Comparison of ENCODE assay signal across 8 mouse cellular contexts in the genomic region with DNA sequence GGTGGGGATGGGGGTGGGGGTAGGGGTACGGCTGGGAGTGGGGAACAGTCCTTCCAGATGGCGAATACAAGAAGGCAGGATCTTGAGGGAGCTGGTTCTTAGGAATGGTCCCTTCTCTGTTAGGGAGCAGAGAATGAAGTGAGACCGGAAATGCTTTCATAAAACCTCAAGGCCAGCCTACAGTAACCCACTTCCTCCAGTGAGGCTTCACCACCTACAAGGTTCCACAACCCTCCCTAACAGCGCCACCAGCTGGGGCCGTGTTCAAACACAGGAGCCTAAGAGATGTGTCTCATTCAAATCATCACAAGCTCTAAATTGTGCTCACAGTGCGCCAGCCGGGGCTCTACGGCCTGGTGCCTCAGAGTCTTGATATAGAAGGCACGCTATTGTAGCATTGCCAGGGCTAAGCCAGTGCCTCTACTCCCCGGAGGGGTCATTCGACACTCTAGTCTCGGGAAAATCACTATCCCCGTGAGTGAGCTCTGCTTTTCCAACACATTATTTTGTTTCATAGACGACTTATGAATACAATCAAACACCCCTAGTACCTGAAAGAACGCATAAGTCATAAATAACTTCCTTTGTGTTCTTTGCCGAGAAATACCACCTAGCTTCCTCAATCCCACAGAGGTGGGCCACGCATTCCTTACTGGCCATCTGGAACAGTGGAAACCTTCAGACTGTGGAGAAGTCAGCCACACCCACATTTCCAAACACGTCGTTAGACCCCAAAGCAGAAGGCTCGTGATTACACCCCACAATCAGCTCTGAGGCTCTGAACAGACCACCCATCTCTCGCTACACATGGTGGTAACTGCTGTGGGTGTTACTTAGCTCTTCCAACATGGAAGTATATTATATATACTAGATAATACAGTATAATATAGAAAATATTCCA.
DNase-seq lines count a peak whose midpoint lies in the region; ATAC-seq and TF ChIP-seq lines count a peak whose summit lies in the region.

No protein-coding gene starts in this region.

- H3K9ac ChIP-seq in forebrain, embryonic 14.5 days (ENCODE audit: low read length), result no peak overlapping the region
- no peak overlapping the region for H3K9ac ChIP-seq in liver, embryonic 14.5 days (replicated peaks)

- no peak overlapping the region for H3K27ac ChIP-seq in forebrain, embryonic 14.5 days (ENCODE audit: low read depth, low read length)
- no peak overlapping the region for H3K27ac ChIP-seq in liver, embryonic 14.5 days

- peak; percentile 66 for TF ChIP-seq CTCF in liver, embryonic 14.5 days (IDR thresholded peaks at IDR 0.05; ENCODE audit: low read depth)

- intact Hi-C loops in heart, postnatal 10 days (cut with DNase I), result loop anchor here (1.0 kb wide), 2 partner anchors 209 to 296 kb away; a partner anchor contains a TSS

- H3K4me3 ChIP-seq in forebrain, embryonic 14.5 days (ENCODE audit: low read depth, low read length), result no peak overlapping the region
- no peak overlapping the region for H3K4me3 ChIP-seq in liver, embryonic 14.5 days (ENCODE audit: insufficient read depth in 1 of 2, low read depth in 2 of 2, low read length in 2 of 2)

- peaks cover 5% of the 10 kb centered on the region; the same call in 1 of the 2 replicates for H3K4me1 ChIP-seq in forebrain, embryonic 14.5 days (ENCODE audit: control insufficient read depth, insufficient read depth, low read length)
- H3K4me1 ChIP-seq in liver, embryonic 14.5 days (replicated peaks; ENCODE audit: control insufficient read depth in 2 of 2, insufficient read depth in 2 of 2, low read length in 1 of 2), result peaks cover 3 to 17% of the 10 kb centered on the region in 2 experiments; a peak in 2 of 4 replicates

- ATAC-seq in forebrain, embryonic 14.5 days, result 0 out of 2 replicates have a peak, but pooled peaks have one; percentile 34
- peak; percentile 77 for ATAC-seq in liver, embryonic 14.5 days (ENCODE audit: insufficient read depth)
- peak; percentile 98 for ATAC-seq in neutrophil, adult 5-6 weeks (ENCODE audit: extremely low read depth, insufficient number of reproducible peaks, low FRiP score, poor library complexity, severe bottlenecking)

- peak; percentile 96 for DNase-seq in 3T3-L1 (ENCODE audit: low read depth, low spot score)
- peak; percentile 85 for DNase-seq in adrenal gland, adult 2 months
- peak; percentile 49 for DNase-seq in forebrain, embryonic 14.5 days (ENCODE audit: low spot score)
- peak; percentile 87 to 88 for DNase-seq in heart, postnatal 10 days
- DNase-seq in kidney, postnatal 36 days, result peak; percentile 82 to 91
- DNase-seq in liver, embryonic 14.5 days (ENCODE audit: low read depth in 3 of 3, low spot score in 3 of 3), result peak; percentile 27 to 53 (median 47)
- DNase-seq in thymus, postnatal 10 days (ENCODE audit: low spot score in 2 of 2), result peak; percentile 95 to 97

- no peaks in the 10 kb centered on the region for H3K9me3 ChIP-seq in forebrain, embryonic 14.5 days (replicated peaks; ENCODE audit: control insufficient read depth, low read length)
- H3K9me3 ChIP-seq in liver, embryonic 14.5 days (ENCODE audit: control insufficient read depth, low read length), result no peaks in the 10 kb centered on the region

- 0 out of 2 replicates have a peak, but pooled peaks have one; percentile 7 for TF ChIP-seq EP300 in liver, embryonic 14.5 days (IDR thresholded peaks at IDR 0.05; ENCODE audit: low read depth)

- H3K36me3 ChIP-seq in forebrain, embryonic 14.5 days (ENCODE audit: control insufficient read depth, insufficient read depth, low read length), result no peaks in the 10 kb centered on the region
- no peaks in the 10 kb centered on the region for H3K36me3 ChIP-seq in liver, embryonic 14.5 days (replicated peaks; ENCODE audit: control insufficient read depth, insufficient read depth, low read depth)

- H3K27me3 ChIP-seq in forebrain, embryonic 14.5 days (replicated peaks; ENCODE audit: control insufficient read depth, insufficient read depth, low read length), result no peaks in the 10 kb centered on the region
- no peaks in the 10 kb centered on the region for H3K27me3 ChIP-seq in liver, embryonic 14.5 days (ENCODE audit: control insufficient read depth, insufficient read depth, low read length)

- 65% methylated on average over 21 of the region's 21 CpGs for WGBS in forebrain, embryonic 14.5 days
- 18% methylated on average over 21 of the region's 21 CpGs for WGBS in liver, embryonic 14.5 days (ENCODE audit: insufficient replicate concordance)

- H3K4me2 ChIP-seq in forebrain, embryonic 14.5 days (ENCODE audit: low read length), result no peak overlapping the region
- peak overlapping the region; percentile 48 for H3K4me2 ChIP-seq in liver, embryonic 14.5 days (ENCODE audit: low read depth)

Comparison
In these comparisons a context has a peak if more than half of its experiments do, and no peak if none do; other contexts are left out.
1. ATAC-seq: peak in every context shown above with its lines; median percentile 98 in neutrophil, adult 5-6 weeks; 77 in liver, embryonic 14.5 days; 34 in forebrain, embryonic 14.5 days.